Comparison of ENCODE assay signal across 7 mouse cellular contexts in the genomic region with DNA sequence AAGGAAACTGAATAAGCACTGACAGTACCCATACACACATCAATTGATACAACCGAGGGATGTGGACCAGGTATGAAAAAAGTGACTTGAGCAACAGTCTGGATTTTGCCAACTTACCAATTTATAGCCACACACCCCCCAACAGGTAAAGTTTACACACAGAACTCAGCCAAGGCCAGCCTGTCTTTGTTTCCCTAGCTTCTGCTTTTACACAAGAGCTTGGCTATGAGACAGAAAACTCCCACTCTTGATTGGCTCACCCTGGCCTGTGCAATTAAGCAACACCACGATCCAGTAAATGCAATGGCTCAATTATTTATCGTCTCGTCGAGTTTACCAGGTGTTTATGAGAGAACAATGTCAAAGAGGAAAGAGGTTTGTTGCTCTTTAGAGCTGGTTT. TPM values are rescaled to one million over a fixed set of nuclear protein-coding genes. Genes with fewer than 3 reads are reported as not detected.
DNase-seq lines count a peak whose midpoint lies in the region; ATAC-seq and TF ChIP-seq lines count a peak whose summit lies in the region.

No protein-coding gene starts in this region.

- no peak for TF ChIP-seq CTCF in embryonic fibroblast, embryonic 13.5 days (IDR thresholded peaks at IDR 0.05; ENCODE audit: borderline replicate concordance, insufficient read depth, low read length)

- no peaks in the 10 kb centered on the region for H3K36me3 ChIP-seq in hindbrain, embryonic 15.5 days
- H3K36me3 ChIP-seq in neural tube, embryonic 15.5 days: no peaks in the 10 kb centered on the region

- H3K4me1 ChIP-seq in embryonic fibroblast, embryonic 13.5 days (ENCODE audit: control insufficient read depth, insufficient read depth, low read length): peaks cover 13% of the 10 kb centered on the region
- peaks cover 23% of the 10 kb centered on the region for H3K4me1 ChIP-seq in hindbrain, embryonic 15.5 days (replicated peaks)
- H3K4me1 ChIP-seq in neural tube, embryonic 15.5 days: peaks cover 27% of the 10 kb centered on the region

- H3K4me2 ChIP-seq in hindbrain, embryonic 15.5 days: peak overlapping the region; percentile 73
- peak overlapping the region; percentile 73 for H3K4me2 ChIP-seq in neural tube, embryonic 15.5 days

- no peak for TF ChIP-seq POLR2A in embryonic fibroblast, embryonic 13.5 days (IDR thresholded peaks at IDR 0.05; ENCODE audit: low read depth, low read length)

- WGBS in hindbrain, embryonic 15.5 days: 16% methylated on average over 5 of the region's 5 CpGs
- 10% methylated on average over 5 of the region's 5 CpGs for WGBS in neural tube, embryonic 15.5 days

- peak overlapping the region; percentile 81 for H3K27ac ChIP-seq in embryonic fibroblast, embryonic 13.5 days (ENCODE audit: insufficient read depth, low read length)
- H3K27ac ChIP-seq in hindbrain, embryonic 15.5 days (replicated peaks): no peak overlapping the region
- H3K27ac ChIP-seq in neural tube, embryonic 15.5 days (replicated peaks): peak overlapping the region; percentile 89

- H3K4me3 ChIP-seq in embryonic fibroblast, embryonic 13.5 days (ENCODE audit: insufficient read depth, low read length): peak overlapping the region; percentile 94
- peak overlapping the region; percentile 92 for H3K4me3 ChIP-seq in hindbrain, embryonic 15.5 days
- peak overlapping the region; percentile 98 for H3K4me3 ChIP-seq in neural tube, embryonic 15.5 days (replicated peaks)

- H3K9ac ChIP-seq in hindbrain, embryonic 15.5 days: peak overlapping the region; percentile 11; the same call in 1 of the 2 replicates
- 0 out of 2 replicates have a peak overlapping the region, but pooled peaks have one; percentile 28 for H3K9ac ChIP-seq in neural tube, embryonic 15.5 days (replicated peaks)

- no peak for ATAC-seq in hindbrain, embryonic 15.5 days (ENCODE audit: low FRiP score, low read depth)
- ATAC-seq in neural tube, embryonic 15.5 days (ENCODE audit: low FRiP score): no peak

- DNase-seq in thymus, postnatal 14 days: peak; percentile 18
- no peak for DNase-seq in thymus, postnatal 36 days
- DNase-seq in lung, adult 18-20 months: peak; percentile 76 to 88
- no peak for DNase-seq in cerebellum, postnatal 4 days (ENCODE audit: low spot score in 2 of 2)

- no peaks in the 10 kb centered on the region for H3K9me3 ChIP-seq in hindbrain, embryonic 15.5 days
- no peaks in the 10 kb centered on the region for H3K9me3 ChIP-seq in neural tube, embryonic 15.5 days (replicated peaks)

- no peaks in the 10 kb centered on the region for H3K27me3 ChIP-seq in hindbrain, embryonic 15.5 days
- H3K27me3 ChIP-seq in neural tube, embryonic 15.5 days (replicated peaks): no peaks in the 10 kb centered on the region

RNA-seq across cellular contexts. Expression of gene Stat3, which starts 1.2 kb away (rescaled TPM):
- polyA plus RNA-seq in embryonic fibroblast, embryonic 13.5 days (2011; ENCODE audit: insufficient read length, low read depth, missing spikeins): 122 and 158 TPM in 2 replicates
- polyA plus RNA-seq in hindbrain, embryonic 15.5 days (2015; fragmentation: Nextera tagmentation; extraction: Ambion mirVana): 46.0 and 48.4 TPM in 2 replicates
- polyA plus RNA-seq in neural tube, embryonic 15.5 days (2015; fragmentation: Nextera tagmentation; extraction: Ambion mirVana): 57.9 and 66.9 TPM in 2 replicates

RNA-seq across cellular contexts. Expression of gene Cavin1, which starts 32.6 kb away (rescaled TPM):
- polyA plus RNA-seq in embryonic fibroblast, embryonic 13.5 days (2011; ENCODE audit: insufficient read length, low read depth, missing spikeins): 387 and 486 TPM in 2 replicates
- polyA plus RNA-seq in hindbrain, embryonic 15.5 days (2015; fragmentation: Nextera tagmentation; extraction: Ambion mirVana): 47.2 and 50.1 TPM in 2 replicates
- 45.6 and 73.4 TPM in 2 replicates for polyA plus RNA-seq in neural tube, embryonic 15.5 days (2015; fragmentation: Nextera tagmentation; extraction: Ambion mirVana)

Comparison
In these comparisons a context has a peak if more than half of its experiments do, and no peak if none do; other contexts are left out.
1. DNase-seq: peak in thymus, postnatal 14 days (single experiment) and lung, adult 18-20 months (2 of 2); none in thymus, postnatal 36 days (0 of 2) and cerebellum, postnatal 4 days (0 of 2).
2. Peak in every context shown above with its lines, with median percentiles within 50 percentile points of each other: H3K4me3 ChIP-seq.